Mouse (Mus musculus) limb, embryonic 15.5 days (tissue): Measurements from ENCODE around the gene Tpcn1. TPM values are rescaled to one million over a fixed set of nuclear protein-coding genes. Genes with fewer than 3 reads are reported as not detected.

Experiments
- ATAC-seq: fragments of 200-750 bp; cut with Nextera tagmentation; 2 replicates; pipeline ENCODE4 v1.8.0; 2017; ENCODE audit warnings: low read depth, moderate TSS enrichment; ENCODE audit not compliant: insufficient number of reproducible peaks, low FRiP score, low TSS enrichment
- H3K27ac ChIP-seq: fragments of 300-500 bp; sonication (generic); 2 replicates; pipeline ENCODE4 v1.5.1; 2015; ENCODE audit warnings: moderate library complexity, mild to moderate bottlenecking, inconsistent platforms
- H3K27me3 ChIP-seq: fragments of 300-500 bp; sonication (generic); 2 replicates; pipeline ENCODE4 v1.6.1; 2015; ENCODE audit warnings: inconsistent platforms
- H3K36me3 ChIP-seq: fragments of 300-500 bp; sonication (generic); 2 replicates; pipeline ENCODE4 v1.6.1; 2015; ENCODE audit warnings: inconsistent platforms
- H3K4me1 ChIP-seq: fragments of 300-500 bp; sonication (generic); 2 replicates; pipeline ENCODE4 v1.6.1; 2015; ENCODE audit warnings: inconsistent platforms
- H3K4me2 ChIP-seq: fragments of 300-500 bp; sonication (generic); 2 replicates; pipeline ENCODE4 v1.6.1; 2015; ENCODE audit warnings: mild to moderate bottlenecking, inconsistent platforms
- H3K4me3 ChIP-seq: fragments of 300-500 bp; sonication (generic); 2 replicates; pipeline ENCODE4 v1.5.1; 2015; ENCODE audit warnings: mild to moderate bottlenecking, inconsistent platforms
- H3K9ac ChIP-seq: fragments of 300-500 bp; sonication (generic); 2 replicates; pipeline ENCODE4 v1.6.1; 2015; ENCODE audit warnings: inconsistent platforms
- H3K9me3 ChIP-seq: fragments of 300-500 bp; sonication (generic); 2 replicates; pipeline ENCODE4 v1.6.1; 2016; ENCODE audit warnings: inconsistent platforms
- WGBS: fragments of 180-500 bp; shearing (Covaris S2); methylation state at CpG from one replicate; pipeline ENCODE4 v1.1.7; 2015; 5-methylcytosine and 5-hydroxymethylcytosine counted together
- polyA plus RNA-seq: library from polyadenylated mRNA; unstranded; fragments of >200 nt; fragmentation: Nextera tagmentation; extraction: Ambion mirVana; gene quantifications from 2 replicates; pipeline ENCODE4 v1.2.1, GENCODE M21; 2015

Tpcn1 gene
- polyA plus RNA-seq, 1 experiment from 2014 or later = 25.4 TPM

GRCm38 (mm10) chr5:120563914-120564311, 24.6 kb downstream of the Tpcn1 start:
- H3K4me1 ChIP-seq = peaks cover 88% of the 10 kb centered on the region
- ATAC-seq = no peak
- H3K27me3 ChIP-seq = no peaks in the 10 kb centered on the region
- H3K36me3 ChIP-seq = no peaks in the 10 kb centered on the region
- peak overlapping the region; percentile 89 for H3K27ac ChIP-seq
- 20% methylated on average over 4 of the region's 4 CpGs for WGBS
- no peak overlapping the region for H3K4me3 ChIP-seq
- no peak overlapping the region for H3K9ac ChIP-seq
- no peak overlapping the region for H3K4me2 ChIP-seq
- no peaks in the 10 kb centered on the region for H3K9me3 ChIP-seq

GRCm38 (mm10) chr5:120562956-120563913, 25.2 kb downstream of the Tpcn1 start:
- Histone ChIP-seq H3K27ac (peak overlapping the region; percentile 89), H3K36me3 (no peaks in the 10 kb centered on the region), H3K9me3 (no peaks in the 10 kb centered on the region), H3K4me3 (no peak overlapping the region), H3K4me1 (peaks cover 88% of the 10 kb centered on the region), H3K4me2 (0 out of 2 replicates have a peak overlapping the region, but pooled peaks have one; percentile 12), H3K27me3 (no peaks in the 10 kb centered on the region), H3K9ac (no peak overlapping the region; the same call in 1 of the 2 replicates)
- ATAC-seq = peak; percentile 45; the same call in 1 of the 2 replicates
- 36% methylated on average over 28 of the region's 28 CpGs for WGBS

DNA sequence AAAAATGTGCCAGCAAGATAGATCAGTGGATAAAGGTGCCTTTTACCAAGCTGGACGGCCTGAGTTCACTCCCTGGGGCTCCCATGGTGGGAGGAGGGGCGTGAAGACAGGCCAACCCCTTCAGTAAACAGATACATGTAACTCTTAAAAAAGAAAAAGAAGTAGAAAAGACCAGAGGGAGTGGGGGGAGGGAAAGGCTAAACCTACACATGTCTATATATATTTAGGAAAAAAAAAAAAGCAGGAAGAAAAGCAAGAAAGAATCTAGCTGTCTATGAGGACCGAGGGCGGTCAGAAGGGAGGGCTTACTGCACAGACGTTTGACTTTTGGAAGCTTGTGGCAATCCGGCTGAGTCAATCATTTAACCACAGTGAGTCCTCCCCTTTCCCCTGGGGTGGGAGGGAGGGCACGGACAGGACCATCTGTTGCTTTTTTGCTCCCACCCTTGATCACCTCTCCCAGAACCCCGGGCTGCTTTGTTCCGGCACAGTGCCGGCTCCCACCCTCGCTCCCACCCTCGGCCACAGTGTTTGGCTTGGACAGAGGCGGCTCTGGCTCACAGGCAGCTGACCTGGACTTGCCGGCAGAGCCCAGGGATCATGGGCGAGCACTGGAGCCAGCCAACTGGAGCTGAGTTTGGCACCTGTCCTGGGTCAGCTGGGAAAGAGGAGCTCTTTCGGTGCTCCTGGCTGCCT, 27.7 kb downstream of the Tpcn1 start:
- Histone ChIP-seq H3K9me3 (no peaks in the 10 kb centered on the region), H3K4me3 (no peak overlapping the region), H3K9ac (no peak overlapping the region), H3K4me2 (peak overlapping the region; percentile 38), H3K27ac (peak overlapping the region; percentile 55), H3K36me3 (peaks cover 15% of the 10 kb centered on the region), H3K4me1 (peaks cover 70% of the 10 kb centered on the region), H3K27me3 (no peaks in the 10 kb centered on the region)
- WGBS = 24% methylated on average over 16 of the region's 16 CpGs
- peak; percentile 46 for ATAC-seq

DNA sequence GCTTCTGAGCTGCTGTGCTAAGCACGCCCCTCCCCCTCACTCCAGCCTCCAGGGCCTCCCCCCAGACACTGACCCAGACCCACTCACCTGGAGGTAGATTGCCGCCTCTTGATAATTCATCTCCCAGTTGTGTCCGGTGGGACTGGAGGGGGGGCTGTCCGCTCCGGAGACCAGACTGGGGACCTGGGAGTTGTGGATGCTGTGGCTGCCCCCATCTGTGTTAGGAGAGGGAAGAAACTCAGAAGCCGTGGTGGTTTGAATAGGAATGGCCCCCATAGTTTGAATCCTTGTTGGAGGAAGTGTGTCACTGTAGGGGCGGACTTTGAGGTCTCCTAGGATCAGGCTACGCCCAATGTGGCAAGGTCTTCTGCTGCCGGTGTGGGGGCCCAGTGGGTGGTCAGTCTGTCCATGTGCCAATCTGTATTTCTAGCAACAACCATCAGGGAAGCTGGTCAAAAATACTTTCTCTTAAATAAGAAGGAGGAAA, 28.3 kb downstream of the Tpcn1 start:
- Histone ChIP-seq H3K4me2 (peak overlapping the region; percentile 38; the same call in 1 of the 2 replicates), H3K9me3 (no peaks in the 10 kb centered on the region), H3K36me3 (peaks cover 20% of the 10 kb centered on the region), H3K9ac (no peak overlapping the region), H3K4me3 (peak overlapping the region; percentile 3; the same call in 1 of the 2 replicates), H3K4me1 (peaks cover 64% of the 10 kb centered on the region), H3K27me3 (no peaks in the 10 kb centered on the region), H3K27ac (peak overlapping the region; percentile 55)
- 62% methylated on average over 9 of the region's 9 CpGs for WGBS
- no peak for ATAC-seq

DNA sequence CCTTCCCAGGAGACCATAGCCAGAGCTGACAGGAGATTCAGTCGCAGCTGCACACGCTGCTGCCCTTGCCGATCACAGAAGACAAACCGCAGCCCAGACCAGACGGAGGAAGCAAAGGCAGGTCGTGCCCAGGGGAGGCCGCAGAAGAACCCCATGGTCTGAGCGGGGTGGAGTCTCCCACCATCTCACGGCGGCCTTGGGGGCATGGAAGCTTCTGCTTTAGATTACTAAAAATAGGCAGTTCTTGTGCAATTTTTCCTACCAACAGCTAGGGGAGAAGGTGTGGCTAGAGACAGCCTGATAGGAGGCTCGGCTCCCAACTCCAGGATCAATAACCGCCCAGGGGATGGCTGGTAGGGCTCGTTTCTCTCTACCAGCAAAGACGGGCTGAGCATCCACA, 29.7 kb downstream of the Tpcn1 start:
- H3K9me3 ChIP-seq = no peaks in the 10 kb centered on the region
- no peak overlapping the region for H3K9ac ChIP-seq
- no peaks in the 10 kb centered on the region for H3K27me3 ChIP-seq
- peaks cover 31% of the 10 kb centered on the region for H3K36me3 ChIP-seq
- H3K4me2 ChIP-seq = no peak overlapping the region
- no peak overlapping the region for H3K27ac ChIP-seq
- WGBS = 52% methylated on average over 14 of the region's 14 CpGs
- no peak overlapping the region for H3K4me3 ChIP-seq
- peaks cover 52% of the 10 kb centered on the region for H3K4me1 ChIP-seq
- no peak for ATAC-seq

- 71% methylated on average over 8 of the region's 8 CpGs for WGBS
- H3K4me1 ChIP-seq = peaks cover 45% of the 10 kb centered on the region
- H3K27me3 ChIP-seq = no peaks in the 10 kb centered on the region
- H3K4me2 ChIP-seq = no peak overlapping the region
- H3K27ac ChIP-seq = no peak overlapping the region
- no peak overlapping the region for H3K9ac ChIP-seq
- no peak overlapping the region for H3K4me3 ChIP-seq
- H3K36me3 ChIP-seq = peaks cover 38% of the 10 kb centered on the region
- ATAC-seq = no peak
- H3K9me3 ChIP-seq = no peaks in the 10 kb centered on the region
Observed at GRCm38 (mm10) chr5:120558041-120558440, 30.4 kb downstream of the Tpcn1 start.

GRCm38 (mm10) chr5:120555871-120556270, 32.6 kb downstream of the Tpcn1 start:
- no peak overlapping the region for H3K9ac ChIP-seq
- no peak overlapping the region for H3K4me2 ChIP-seq
- H3K4me1 ChIP-seq = peaks cover 30% of the 10 kb centered on the region
- no peaks in the 10 kb centered on the region for H3K27me3 ChIP-seq
- no peak overlapping the region for H3K4me3 ChIP-seq
- no peak overlapping the region for H3K27ac ChIP-seq
- WGBS = 85% methylated on average over 24 of the region's 24 CpGs
- no peak for ATAC-seq
- H3K36me3 ChIP-seq = peaks cover 56% of the 10 kb centered on the region
- H3K9me3 ChIP-seq = no peaks in the 10 kb centered on the region

DNA sequence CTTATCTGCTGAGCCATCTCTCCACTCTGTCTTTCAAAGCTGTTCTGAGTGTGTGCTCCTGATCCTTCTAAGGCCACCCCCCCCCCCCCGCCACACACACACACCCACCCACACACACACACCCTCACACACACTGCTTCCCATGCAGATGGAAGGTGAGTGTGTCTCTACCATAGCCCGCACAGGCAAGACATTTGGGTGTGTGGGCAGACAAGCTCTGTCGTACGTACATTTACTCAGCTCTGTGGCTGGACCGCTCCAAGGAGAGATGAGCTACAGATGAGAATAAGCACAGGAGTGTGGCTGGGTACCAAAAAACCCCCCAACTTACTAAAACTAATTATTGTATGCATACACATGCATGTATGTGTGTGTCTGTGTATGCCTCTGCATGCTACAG, 37.8 kb downstream of the Tpcn1 start:
- no peaks in the 10 kb centered on the region for H3K4me1 ChIP-seq
- WGBS = 100% methylated on average over 5 of the region's 5 CpGs
- no peak overlapping the region for H3K9ac ChIP-seq
- no peak overlapping the region for H3K27ac ChIP-seq
- ATAC-seq = no peak
- no peaks in the 10 kb centered on the region for H3K9me3 ChIP-seq
- no peak overlapping the region for H3K4me2 ChIP-seq
- H3K27me3 ChIP-seq = no peaks in the 10 kb centered on the region
- H3K4me3 ChIP-seq = no peak overlapping the region
- H3K36me3 ChIP-seq = peaks cover 71% of the 10 kb centered on the region

- H3K27me3 ChIP-seq = no peaks in the 10 kb centered on the region
- ATAC-seq = no peak
- WGBS = 84% methylated on average over 5 of the region's 5 CpGs
- peaks cover 68% of the 10 kb centered on the region for H3K36me3 ChIP-seq
- no peak overlapping the region for H3K4me2 ChIP-seq
- no peak overlapping the region for H3K4me3 ChIP-seq
- H3K9me3 ChIP-seq = no peaks in the 10 kb centered on the region
- no peaks in the 10 kb centered on the region for H3K4me1 ChIP-seq
- H3K9ac ChIP-seq = no peak overlapping the region
- H3K27ac ChIP-seq = no peak overlapping the region
Observed at GRCm38 (mm10) chr5:120550137-120550536, 38.3 kb downstream of the Tpcn1 start.

GRCm38 (mm10) chr5:120548236-120548850, 40.1 kb downstream of the Tpcn1 start:
- no peak for ATAC-seq
- WGBS = 69% methylated on average over 11 of the region's 11 CpGs
- no peaks in the 10 kb centered on the region for H3K4me1 ChIP-seq
- no peak overlapping the region for H3K9ac ChIP-seq
- H3K9me3 ChIP-seq = no peaks in the 10 kb centered on the region
- H3K27ac ChIP-seq = no peak overlapping the region
- H3K4me2 ChIP-seq = no peak overlapping the region
- no peaks in the 10 kb centered on the region for H3K27me3 ChIP-seq
- no peak overlapping the region for H3K4me3 ChIP-seq
- H3K36me3 ChIP-seq = peaks cover 65% of the 10 kb centered on the region

DNA sequence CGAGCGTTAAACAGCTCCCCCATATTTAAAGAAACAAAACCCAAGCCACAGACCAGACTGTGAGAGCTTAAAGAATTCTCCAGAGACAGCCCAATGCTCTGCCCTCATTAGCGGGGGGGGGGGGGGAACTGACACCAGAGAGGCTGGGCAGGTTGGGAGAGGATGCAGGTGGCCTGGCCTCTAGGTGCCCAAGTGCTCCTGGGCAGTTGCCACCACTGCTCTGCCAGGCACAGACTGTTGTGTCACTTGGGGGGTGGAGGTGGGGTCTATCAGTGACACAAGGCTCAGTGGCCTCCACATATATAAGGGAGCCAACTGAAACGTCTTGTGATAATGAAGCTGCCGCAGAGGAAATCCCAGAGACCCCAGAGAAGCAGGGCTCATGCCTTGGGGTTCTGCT, 51.8 kb downstream of the Tpcn1 start:
- Histone ChIP-seq H3K9me3 (no peaks in the 10 kb centered on the region), H3K27me3 (no peaks in the 10 kb centered on the region), H3K4me3 (no peak overlapping the region), H3K27ac (peak overlapping the region; percentile 71; the same call in 1 of the 2 replicates), H3K36me3 (peaks cover 47% of the 10 kb centered on the region), H3K4me2 (no peak overlapping the region), H3K4me1 (peaks cover 31% of the 10 kb centered on the region), H3K9ac (no peak overlapping the region)
- WGBS = 67% methylated on average over 5 of the region's 5 CpGs
- ATAC-seq = no peak
